Mouse (Mus musculus) duodenum, adult 2 months (tissue): ENCODE results near the gene Nrxn3. TPM values are rescaled to one million over a fixed set of nuclear protein-coding genes. Genes with fewer than 3 reads are reported as not detected.

Source experiments
- polyA plus RNA-seq: library from polyadenylated mRNA; depleted of rRNA; stranded (reverse); fragments of >200 nt; gene quantifications from 2 replicates; pipeline ENCODE4 v1.2.3, GENCODE M21; 2012; ENCODE audit warnings: low replicate concordance; rRNA removed

Nrxn3 gene
- 0.06 and 0.12 TPM in 2 replicates for polyA plus RNA-seq

GRCm38 (mm10) chr12:88722691-88723070 is at the start of gene Nrxn3:
Gene Nrxn3, plus strand, starts transcription at chr12:88722876.

